ENCODE assay signal across 24 mouse cellular contexts in genomic region chr4:44049812-44050211, GRCm38 (mm10).
"Had no signal": no experiment of that assay in that cellular context is flagged by ENCODE, and none has a peak within 500 bp of the region (broad histone marks: within the 10 kb centered on the region; RNA-seq: fewer than 3 reads in every experiment).

No protein-coding gene starts in this region.

- H3K27me3 ChIP-seq: kidney, embryonic 15.5 days; limb, embryonic 13.5 days; liver, embryonic 12.5 days; liver, embryonic 15.5 days; lung, embryonic 15.5 days; megakaryocyte, embryonic 14.5 days; neural tube, embryonic 13.5 days; stomach, embryonic 15.5 days had no signal

- H3K4me3 ChIP-seq: kidney, embryonic 15.5 days; layer of hippocampus, adult 2 months; limb, embryonic 10.5 days; limb, embryonic 13.5 days; liver, embryonic 12.5 days; liver, embryonic 15.5 days; lung, embryonic 15.5 days; megakaryocyte, embryonic 14.5 days; midbrain, embryonic 10.5 days; midbrain, embryonic 13.5 days; myocyte; neural tube, embryonic 13.5 days; stomach, embryonic 15.5 days had no signal

- H3K4me1 ChIP-seq: kidney, embryonic 15.5 days; limb, embryonic 10.5 days; limb, embryonic 13.5 days; liver, embryonic 12.5 days; liver, embryonic 15.5 days; lung, embryonic 15.5 days; midbrain, embryonic 10.5 days; midbrain, embryonic 13.5 days; neural tube, embryonic 13.5 days; stomach, embryonic 15.5 days had no signal

- H3K27ac ChIP-seq: kidney, embryonic 15.5 days; layer of hippocampus, adult 2 months; limb, embryonic 10.5 days; limb, embryonic 13.5 days; liver, embryonic 12.5 days; liver, embryonic 15.5 days; lung, embryonic 15.5 days; midbrain, embryonic 10.5 days; midbrain, embryonic 13.5 days; neural tube, embryonic 13.5 days; stomach, embryonic 15.5 days had no signal

- ATAC-seq: liver, embryonic 12.5 days; midbrain, embryonic 13.5 days; midbrain, embryonic 16.5 days had no signal

- H3K9me3 ChIP-seq: kidney, embryonic 15.5 days; limb, embryonic 10.5 days; limb, embryonic 13.5 days; liver, embryonic 12.5 days; liver, embryonic 15.5 days; lung, embryonic 15.5 days; megakaryocyte, embryonic 14.5 days; midbrain, embryonic 10.5 days; midbrain, embryonic 13.5 days; neural tube, embryonic 13.5 days; stomach, embryonic 15.5 days had no signal

- H3K9ac ChIP-seq: kidney, embryonic 15.5 days; limb, embryonic 13.5 days; liver, embryonic 12.5 days; liver, embryonic 15.5 days; lung, embryonic 15.5 days; midbrain, embryonic 13.5 days; neural tube, embryonic 13.5 days; stomach, embryonic 15.5 days had no signal

- H3K4me2 ChIP-seq: kidney, embryonic 15.5 days; limb, embryonic 13.5 days; liver, embryonic 12.5 days; liver, embryonic 15.5 days; lung, embryonic 15.5 days; midbrain, embryonic 13.5 days; neural tube, embryonic 13.5 days; stomach, embryonic 15.5 days had no signal

- DNase-seq: kidney, adult 2 months; kidney, postnatal 10 days; layer of hippocampus, adult 9-11 months; liver; lung, postnatal 36 days; retina, postnatal 1 day; right cerebral cortex, postnatal 25 days; spleen, adult 18-20 months; thymus, adult 18-20 months; thymus, postnatal 36 days had no signal
